Mouse (Mus musculus) neural tube, embryonic 10.5 days (tissue): ENCODE data around the gene Ddit4.
A peak's percentile ranks its signal among the peaks of the same experiment; 100 is the strongest.

Source experiments
- DNase-seq: peaks from one replicate; pipeline ENCODE4 v3.0.0-alpha.2; 2017; ENCODE audit warnings: low spot score; ENCODE audit errors: extremely low spot score

Gene Ddit4

GRCm38 (mm10) chr10:59920485-59920809 is 31.2 kb downstream of the Ddit4 start:
- DNase-seq: no peak

- no peak for DNase-seq
Measured at GRCm38 (mm10) chr10:59919494-59920181, 32.0 kb downstream of the Ddit4 start.

GRCm38 (mm10) chr10:59918111-59918510 is 33.5 kb downstream of the Ddit4 start:
- no peak for DNase-seq

- DNase-seq: no peak
Measured at GRCm38 (mm10) chr10:59916649-59917048, 35.0 kb downstream of the Ddit4 start.

- no peak for DNase-seq
Measured at GRCm38 (mm10) chr10:59916159-59916558, 35.5 kb downstream of the Ddit4 start.

GRCm38 (mm10) chr10:59915196-59915962 is 36.3 kb downstream of the Ddit4 start:
- DNase-seq: no peak

GRCm38 (mm10) chr10:59911561-59912198 is 40.0 kb downstream of the Ddit4 start:
- peak; percentile 69 for DNase-seq

- DNase-seq: no peak
Measured at GRCm38 (mm10) chr10:59911091-59911490, 40.5 kb downstream of the Ddit4 start.

GRCm38 (mm10) chr10:59909357-59909847 is 42.2 kb downstream of the Ddit4 start:
- DNase-seq: no peak

- DNase-seq: no peak
Measured at GRCm38 (mm10) chr10:59908776-59909315, 42.8 kb downstream of the Ddit4 start.

GRCm38 (mm10) chr10:59907695-59908299 is 43.8 kb downstream of the Ddit4 start:
- no peak for DNase-seq

- DNase-seq: no peak
Measured at GRCm38 (mm10) chr10:59907080-59907609, 44.5 kb downstream of the Ddit4 start.

GRCm38 (mm10) chr10:59903170-59903569 is 48.5 kb downstream of the Ddit4 start:
- DNase-seq: no peak

- DNase-seq: no peak
Measured at GRCm38 (mm10) chr10:59902606-59902990, 49.0 kb downstream of the Ddit4 start.

GRCm38 (mm10) chr10:59901986-59902605 is 49.5 kb downstream of the Ddit4 start:
- DNase-seq: no peak

GRCm38 (mm10) chr10:59901463-59901862 is 50.2 kb downstream of the Ddit4 start:
- DNase-seq: no peak

- no peak for DNase-seq
Measured at GRCm38 (mm10) chr10:59900939-59901338, 50.7 kb downstream of the Ddit4 start.

GRCm38 (mm10) chr10:59900174-59900435 is 51.5 kb downstream of the Ddit4 start:
- no peak for DNase-seq
